Mouse (Mus musculus): ENCODE results near the gene Vmn1r206. TPM values are rescaled to one million over a fixed set of nuclear protein-coding genes. Genes with fewer than 3 reads are reported as not detected.
"Not testable (repeated sequence)": the region's sequence is repeated elsewhere in the genome, so short reads cannot be mapped to it uniquely, and the experiment has no call there.

Vmn1r206 gene
- polyA plus RNA-seq (2012; ENCODE audit: insufficient read depth, low replicate concordance), result not detected in 2 replicates

DNA sequence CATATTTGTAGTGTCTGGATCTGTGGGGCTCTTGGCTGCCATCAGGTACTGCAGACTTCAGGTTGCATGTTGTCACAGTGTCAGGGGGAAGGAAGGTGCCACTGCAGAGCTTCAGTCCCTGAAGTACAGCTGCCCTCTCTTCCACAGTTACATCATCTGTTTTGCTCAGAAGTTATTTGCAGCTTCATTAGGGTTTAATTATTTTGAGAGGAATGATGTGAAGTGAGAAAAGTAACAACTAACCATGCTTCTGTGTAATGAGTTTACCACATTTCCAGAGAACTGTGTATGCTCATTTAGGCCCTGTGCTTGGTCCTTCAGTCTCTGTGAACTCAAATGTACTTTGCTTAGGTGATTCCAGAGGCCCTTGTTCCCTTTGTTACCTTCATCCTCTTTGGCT, at the start of gene Vmn1r206:
TSS of gene Vmn1r206 (minus strand) at position 101 of the 400 bp plus-strand sequence.
- not testable (repeated sequence) for H3K27me3 ChIP-seq (replicated peaks); H3K9me3 ChIP-seq; H3K4me1 ChIP-seq

GRCm38 (mm10) chr13:22592900-22593299, 31.2 kb downstream of the Vmn1r206 start, which contains the start of gene Vmn1r205:
Gene Vmn1r205 (minus strand): TSS chr13:22593000.
- no peaks in the 10 kb centered on the region for H3K4me1 ChIP-seq
- H3K9me3 ChIP-seq, result 0 out of 2 replicates have a peak, but pooled peaks cover 3% of the 10 kb centered on the region
- H3K27me3 ChIP-seq (replicated peaks), result no peaks in the 10 kb centered on the region
- H3K36me3 ChIP-seq (replicated peaks; ENCODE audit: low read length), result no peaks in the 10 kb centered on the region
- no peak for TF ChIP-seq FLI1 (IDR thresholded peaks at IDR 0.05; ENCODE audit: low read length)
- no peak for TF ChIP-seq GATA1 (IDR thresholded peaks at IDR 0.05; ENCODE audit: borderline replicate concordance, low read length)
- H3K4me3 ChIP-seq (replicated peaks), result no peak within 1 kb of the TSS

More for the DNA sequence above, at the start of gene Vmn1r206:
- H3K4me3 ChIP-seq (replicated peaks); H3K36me3 ChIP-seq (replicated peaks; ENCODE audit: low read length): not testable (repeated sequence)

DNA sequence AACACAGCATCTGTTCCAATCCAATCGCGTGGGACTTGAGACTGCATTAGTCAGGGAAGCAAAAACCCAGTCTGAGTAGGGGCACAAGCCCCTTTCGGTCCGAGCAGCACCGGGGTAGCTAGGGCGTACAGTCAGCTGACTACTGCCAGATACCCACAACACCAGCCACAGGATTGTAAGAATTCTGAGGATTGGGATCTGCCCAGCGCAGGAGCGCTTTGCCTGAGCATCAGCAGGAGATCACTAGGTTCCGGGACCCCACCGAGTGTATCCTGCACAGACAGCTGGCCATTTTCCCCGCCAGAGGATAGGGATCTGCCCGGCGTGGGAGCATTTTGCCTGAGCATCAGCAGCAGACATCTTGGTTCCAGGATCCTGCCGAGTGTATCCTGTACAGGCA, 40.7 kb downstream of the Vmn1r206 start:
- H3K27me3 ChIP-seq (replicated peaks); H3K4me1 ChIP-seq; H3K36me3 ChIP-seq (replicated peaks; ENCODE audit: low read length); H3K4me3 ChIP-seq (replicated peaks); H3K9me3 ChIP-seq: not testable (repeated sequence)

GRCm38 (mm10) chr13:22574911-22575310, 49.1 kb downstream of the Vmn1r206 start:
- not testable (repeated sequence) for H3K4me3 ChIP-seq (replicated peaks); H3K27me3 ChIP-seq (replicated peaks); H3K4me1 ChIP-seq; H3K9me3 ChIP-seq; H3K36me3 ChIP-seq (replicated peaks; ENCODE audit: low read length)

Other genes with a start within 250 kb of the Vmn1r206 start
- not detected in 2 replicates for gene Vmn1r199, start 244.4 kb downstream of the Vmn1r206 start, polyA plus RNA-seq (2012; ENCODE audit: insufficient read depth, low replicate concordance)
- gene Vmn1r200, start 233.9 kb downstream of the Vmn1r206 start, polyA plus RNA-seq (2012; ENCODE audit: insufficient read depth, low replicate concordance), result not detected in 2 replicates
- not detected in 2 replicates for gene Vmn1r201, start 152.3 kb downstream of the Vmn1r206 start, polyA plus RNA-seq (2012; ENCODE audit: insufficient read depth, low replicate concordance)
- 0.39 TPM in 1 of 2 replicates, not detected in the other for gene Vmn1r202, start 118.9 kb downstream of the Vmn1r206 start, polyA plus RNA-seq (2012; ENCODE audit: insufficient read depth, low replicate concordance)
- gene Vmn1r203, start 106.1 kb downstream of the Vmn1r206 start, polyA plus RNA-seq (2012; ENCODE audit: insufficient read depth, low replicate concordance), result not detected in 2 replicates
- not detected in 2 replicates for gene Vmn1r204, start 71.1 kb downstream of the Vmn1r206 start, polyA plus RNA-seq (2012; ENCODE audit: insufficient read depth, low replicate concordance)
- not detected in 2 replicates for gene Vmn1r205, start 31.3 kb downstream of the Vmn1r206 start, polyA plus RNA-seq (2012; ENCODE audit: insufficient read depth, low replicate concordance)
- gene Vmn1r207-ps, start 105.4 kb upstream of the Vmn1r206 start, polyA plus RNA-seq (2012; ENCODE audit: insufficient read depth, low replicate concordance), result not detected in 2 replicates
- gene Vmn1r208, start 153.1 kb upstream of the Vmn1r206 start, polyA plus RNA-seq (2012; ENCODE audit: insufficient read depth, low replicate concordance), result not detected in 2 replicates
- 0.34 TPM in 1 of 2 replicates, not detected in the other for gene Vmn1r209, start 185.4 kb upstream of the Vmn1r206 start, polyA plus RNA-seq (2012; ENCODE audit: insufficient read depth, low replicate concordance)
- gene Vmn1r210, start 207.1 kb upstream of the Vmn1r206 start, polyA plus RNA-seq (2012; ENCODE audit: insufficient read depth, low replicate concordance), result not detected in 2 replicates
- not detected in 2 replicates for gene Vmn1r211, start 233.3 kb upstream of the Vmn1r206 start, polyA plus RNA-seq (2012; ENCODE audit: insufficient read depth, low replicate concordance)

Data from megakaryocyte, embryonic 14.5 days (primary cell).